Mouse (Mus musculus) gastrocnemius, postnatal 10 days (tissue): ENCODE measurements around the gene Dapk2. TPM values are rescaled to one million over a fixed set of nuclear protein-coding genes. Genes with fewer than 3 reads are reported as not detected.
"Not testable (repeated sequence)": the region's sequence is repeated elsewhere in the genome, so short reads cannot be mapped to it uniquely, and the experiment has no call there.

Experiments
- DNase-seq: peaks from one replicate; pipeline ENCODE4 v3.0.0; 2021; ENCODE audit warnings: mixed read lengths
- total RNA-seq, 2 experiments: library from RNA; stranded (reverse); gene quantifications; 2 replicates each; pipeline ENCODE4 v1.2.3; 2021

Gene Dapk2
- total RNA-seq, 2 experiments from 2014 or later, result 15.5 to 19.1 TPM

GRCm38 (mm10) chr9:66276697-66277385 lies 118.8 kb downstream of the Dapk2 start:
- DNase-seq, result peak; percentile 59

GRCm38 (mm10) chr9:66279647-66280046 lies 121.6 kb downstream of the Dapk2 start:
- DNase-seq, result peak; percentile 66

- no peak for DNase-seq
Measured at GRCm38 (mm10) chr9:66280496-66280895, 122.5 kb downstream of the Dapk2 start.

GRCm38 (mm10) chr9:66281501-66281951 lies 123.5 kb downstream of the Dapk2 start:
- DNase-seq, result no peak

GRCm38 (mm10) chr9:66282582-66282981 lies 124.6 kb downstream of the Dapk2 start:
- DNase-seq, result no peak

GRCm38 (mm10) chr9:66283565-66284203 lies 125.7 kb downstream of the Dapk2 start:
- peak; percentile 79 for DNase-seq

GRCm38 (mm10) chr9:66285241-66285640 lies 127.2 kb downstream of the Dapk2 start:
- DNase-seq, result not testable (repeated sequence)

- DNase-seq, result no peak
Measured at GRCm38 (mm10) chr9:66285901-66286300, 127.9 kb downstream of the Dapk2 start.

- DNase-seq, result no peak
Measured at GRCm38 (mm10) chr9:66290727-66291126, 132.7 kb downstream of the Dapk2 start.

GRCm38 (mm10) chr9:66293319-66293718 lies 135.3 kb downstream of the Dapk2 start:
- DNase-seq, result no peak

GRCm38 (mm10) chr9:66294227-66294626 lies 136.2 kb downstream of the Dapk2 start:
- no peak for DNase-seq

GRCm38 (mm10) chr9:66294980-66295410 lies 137.0 kb downstream of the Dapk2 start:
- peak; percentile 37 for DNase-seq

- DNase-seq, result no peak
Measured at GRCm38 (mm10) chr9:66295577-66296120, 137.6 kb downstream of the Dapk2 start.

GRCm38 (mm10) chr9:66298783-66299182 lies 140.8 kb downstream of the Dapk2 start:
- no peak for DNase-seq

- no peak for DNase-seq
Measured at GRCm38 (mm10) chr9:66300448-66301027, 142.5 kb downstream of the Dapk2 start.

GRCm38 (mm10) chr9:66304320-66305090 lies 146.5 kb downstream of the Dapk2 start:
- DNase-seq, result no peak

GRCm38 (mm10) chr9:66305121-66306112 lies 147.4 kb downstream of the Dapk2 start:
- DNase-seq, result peak; percentile 14

- no peak for DNase-seq
Measured at GRCm38 (mm10) chr9:66306414-66306813, 148.4 kb downstream of the Dapk2 start.

GRCm38 (mm10) chr9:66307341-66307740 lies 149.3 kb downstream of the Dapk2 start:
- DNase-seq, result peak; percentile 37

- no peak for DNase-seq
Measured at GRCm38 (mm10) chr9:66308741-66309140, 150.7 kb downstream of the Dapk2 start.

GRCm38 (mm10) chr9:66311458-66311857 lies 153.4 kb downstream of the Dapk2 start:
- no peak for DNase-seq
